ENCODE assay signal across 27 mouse cellular contexts in genomic region chr1:78053677-78054076, GRCm38 (mm10).
"Had no signal": no experiment of that assay in that cellular context is flagged by ENCODE, and none has a peak within 500 bp of the region (broad histone marks: within the 10 kb centered on the region; RNA-seq: fewer than 3 reads in every experiment).

No protein-coding gene starts in this region.

- H3K36me3 ChIP-seq: heart, embryonic 10.5 days; heart, embryonic 12.5 days; hindbrain, embryonic 10.5 days; hindbrain, embryonic 12.5 days; intestine, embryonic 15.5 days; limb, embryonic 13.5 days; limb, embryonic 15.5 days; liver, embryonic 12.5 days had no signal

- H3K4me1 ChIP-seq: heart, embryonic 10.5 days; heart, embryonic 12.5 days; hindbrain, embryonic 10.5 days; hindbrain, embryonic 12.5 days; intestine, embryonic 15.5 days; limb, embryonic 15.5 days; liver, embryonic 12.5 days had no signal

- H3K4me2 ChIP-seq: heart, embryonic 12.5 days; hindbrain, embryonic 12.5 days; hindbrain, embryonic 14.5 days; intestine, embryonic 15.5 days; limb, embryonic 13.5 days; limb, embryonic 15.5 days; liver, embryonic 12.5 days had no signal

- H3K9ac ChIP-seq: heart, embryonic 12.5 days; hindbrain, embryonic 12.5 days; hindbrain, embryonic 14.5 days; intestine, embryonic 15.5 days; limb, embryonic 13.5 days; limb, embryonic 15.5 days; liver, embryonic 12.5 days; liver, embryonic 14.5 days had no signal

- H3K27me3 ChIP-seq: heart, embryonic 12.5 days; hindbrain, embryonic 12.5 days; intestine, embryonic 15.5 days; limb, embryonic 13.5 days; limb, embryonic 15.5 days; liver, embryonic 12.5 days had no signal

- H3K27ac ChIP-seq: gastrocnemius, adult 2 months; heart, embryonic 10.5 days; hindbrain, embryonic 10.5 days; hindbrain, embryonic 12.5 days; hindbrain, embryonic 14.5 days; intestine, embryonic 15.5 days; limb, embryonic 13.5 days; limb, embryonic 15.5 days; liver, embryonic 12.5 days; liver, embryonic 14.5 days had no signal

- ATAC-seq: hindbrain, embryonic 16.5 days; inflammation-experienced regulatory T-cells, adult 6 months; intestine, embryonic 15.5 days; intestine, postnatal 0 days; liver, embryonic 12.5 days had no signal

- H3K4me3 ChIP-seq: gastrocnemius, adult 2 months; heart, embryonic 10.5 days; heart, embryonic 12.5 days; hindbrain, embryonic 10.5 days; hindbrain, embryonic 12.5 days; intestine, embryonic 15.5 days; limb, embryonic 13.5 days; limb, embryonic 15.5 days; liver, embryonic 12.5 days had no signal

- DNase-seq: gastrocnemius, adult 2 months; gastrocnemius, postnatal 10 days; gastrocnemius, postnatal 25 days; heart, adult 18-20 months; heart, postnatal 10 days; heart, postnatal 4 days; kidney, adult 18-20 months; kidney, adult 8-10 months; kidney, postnatal 10 days; kidney, postnatal 25 days; kidney, postnatal 4 days; layer of hippocampus, adult 9-11 months; layer of hippocampus, postnatal 36 days; left cerebral cortex, postnatal 4 days had no signal

- H3K9me3 ChIP-seq: heart, embryonic 10.5 days; heart, embryonic 12.5 days; hindbrain, embryonic 10.5 days; hindbrain, embryonic 12.5 days; intestine, embryonic 15.5 days; limb, embryonic 13.5 days; limb, embryonic 15.5 days; liver, embryonic 12.5 days had no signal
